ENCODE assay signal across 28 mouse cellular contexts in the genomic region with DNA sequence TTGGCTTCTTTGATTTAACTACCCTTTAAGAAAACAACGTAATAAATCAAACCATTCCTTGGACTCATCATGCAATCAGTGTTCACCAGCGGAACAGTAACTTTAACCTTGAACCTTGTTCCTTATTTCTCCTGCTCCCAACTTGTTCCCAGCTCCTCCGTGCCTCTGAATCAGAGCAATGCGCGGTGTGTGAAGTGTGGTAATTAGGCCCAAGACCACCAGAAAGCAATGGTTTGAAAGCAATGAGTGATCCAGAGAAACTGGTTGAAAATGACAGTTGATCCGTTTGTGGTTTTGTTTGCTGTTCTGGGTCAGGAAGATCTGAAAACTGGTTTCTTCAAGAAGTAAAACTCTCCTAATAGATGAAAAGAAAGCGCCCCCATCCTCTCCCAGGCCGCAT.
"Had no signal": no experiment of that assay in that cellular context is flagged by ENCODE, and none has a peak within 500 bp of the region (broad histone marks: within the 10 kb centered on the region; RNA-seq: fewer than 3 reads in every experiment).

No protein-coding gene starts in this region.

- H3K36me3 ChIP-seq: limb, embryonic 10.5 days; limb, embryonic 12.5 days; limb, embryonic 13.5 days; limb, embryonic 15.5 days; liver, embryonic 12.5 days; liver, embryonic 13.5 days; liver, embryonic 15.5 days; lung, embryonic 15.5 days; midbrain, embryonic 10.5 days; midbrain, embryonic 12.5 days; midbrain, embryonic 13.5 days; midbrain, embryonic 15.5 days; neural tube, embryonic 12.5 days had no signal

- H3K4me3 ChIP-seq: limb, embryonic 10.5 days; limb, embryonic 12.5 days; limb, embryonic 13.5 days; limb, embryonic 15.5 days; liver, embryonic 12.5 days; liver, embryonic 13.5 days; liver, embryonic 15.5 days; lung, embryonic 15.5 days; megakaryocyte, embryonic 14.5 days; midbrain, embryonic 10.5 days; midbrain, embryonic 12.5 days; midbrain, embryonic 13.5 days; midbrain, embryonic 15.5 days; myocyte; neural tube, embryonic 12.5 days had no signal

- DNase-seq: left cerebral cortex, postnatal 4 days; liver; liver, embryonic 13.5 days; liver, postnatal 0 days; lung, adult 18-20 months; lung, adult 2 months; lung, embryonic 14.5 days; lung, postnatal 10 days; lung, postnatal 14 days; lung, postnatal 36 days; lung, postnatal 4 days; midbrain, embryonic 14.5 days had no signal

- H3K27me3 ChIP-seq: limb, embryonic 15.5 days; liver, embryonic 12.5 days; liver, embryonic 13.5 days; liver, embryonic 15.5 days; midbrain, embryonic 12.5 days; midbrain, embryonic 15.5 days; neural tube, embryonic 12.5 days had no signal

- H3K27ac ChIP-seq: limb, embryonic 10.5 days; limb, embryonic 12.5 days; limb, embryonic 13.5 days; limb, embryonic 15.5 days; liver, embryonic 12.5 days; liver, embryonic 13.5 days; liver, embryonic 14.5 days; liver, embryonic 15.5 days; lung, embryonic 15.5 days; macrophage; midbrain, embryonic 10.5 days; midbrain, embryonic 12.5 days; midbrain, embryonic 13.5 days; midbrain, embryonic 15.5 days; neural tube, embryonic 12.5 days had no signal
